ENCODE assay signal across 18 mouse cellular contexts in the genomic region with DNA sequence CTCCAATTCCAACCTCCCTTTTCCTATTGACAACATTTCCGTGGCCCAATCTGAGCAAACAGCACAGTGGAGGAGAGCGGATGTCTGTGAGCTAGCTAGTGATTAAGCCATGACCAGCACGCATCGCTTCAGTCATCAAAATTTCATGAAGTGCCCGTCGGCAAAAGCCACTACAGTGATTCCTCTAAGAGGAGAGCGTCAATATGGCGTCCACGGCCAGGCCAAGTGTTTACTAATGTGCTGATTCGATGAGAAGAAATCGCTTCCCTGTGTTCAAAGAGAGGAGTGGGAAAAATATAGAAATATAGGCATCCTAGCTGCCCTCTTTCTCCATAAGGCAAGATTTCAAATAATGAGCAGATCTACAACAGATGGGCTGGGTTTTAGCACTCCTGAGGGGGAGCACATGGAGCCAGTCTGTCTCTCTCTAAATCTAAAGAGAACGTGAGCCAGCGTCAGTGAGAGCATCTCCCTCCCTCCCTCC. TPM values are rescaled to one million over a fixed set of nuclear protein-coding genes. Genes with fewer than 3 reads are reported as not detected.
A peak's percentile ranks its signal among the peaks of the same experiment; 100 is the strongest.
DNase-seq lines count a peak whose midpoint lies in the region; ATAC-seq and TF ChIP-seq lines count a peak whose summit lies in the region.
"Had no signal": no experiment of that assay in that cellular context is flagged by ENCODE, and none has a peak within 500 bp of the region (broad histone marks: within the 10 kb centered on the region; RNA-seq: fewer than 3 reads in every experiment).

No protein-coding gene starts in this region.

- no peaks in the 10 kb centered on the region for H3K9me3 ChIP-seq in hindbrain, embryonic 15.5 days
- H3K9me3 ChIP-seq in hindbrain, embryonic 10.5 days = no peaks in the 10 kb centered on the region
- H3K9me3 ChIP-seq in forebrain, postnatal 0 days (ENCODE audit: low read length) = no peaks in the 10 kb centered on the region
- H3K9me3 ChIP-seq: heart, embryonic 12.5 days; liver, embryonic 12.5 days had no signal

- no peak for DNase-seq in cerebellum, postnatal 4 days (ENCODE audit: low spot score in 2 of 2)
- DNase-seq in hindbrain, embryonic 10.5 days (ENCODE audit: low spot score) = no peak
- DNase-seq in brain, adult 2 months (ENCODE audit: low read depth, low spot score) = peak; percentile 91
- DNase-seq in forebrain, postnatal 0 days = peak; percentile 73
- no peak for DNase-seq in adrenal gland, postnatal 4 days (ENCODE audit: low spot score in 2 of 2)
- DNase-seq in liver = no peak
- DNase-seq: gastrocnemius, postnatal 25 days; kidney, adult 8-10 months; kidney, postnatal 4 days; thymus, postnatal 4 days had no signal

- H3K36me3 ChIP-seq in hindbrain, embryonic 15.5 days = no peaks in the 10 kb centered on the region
- no peaks in the 10 kb centered on the region for H3K36me3 ChIP-seq in hindbrain, embryonic 10.5 days
- H3K36me3 ChIP-seq in forebrain, postnatal 0 days (ENCODE audit: insufficient read depth) = no peaks in the 10 kb centered on the region
- H3K36me3 ChIP-seq: heart, embryonic 12.5 days; liver, embryonic 12.5 days had no signal

- no peaks in the 10 kb centered on the region for H3K4me1 ChIP-seq in hindbrain, embryonic 15.5 days (replicated peaks)
- H3K4me1 ChIP-seq in hindbrain, embryonic 10.5 days (replicated peaks) = no peaks in the 10 kb centered on the region
- H3K4me1 ChIP-seq in forebrain, postnatal 0 days (ENCODE audit: insufficient read depth) = no peaks in the 10 kb centered on the region
- H3K4me1 ChIP-seq: liver, embryonic 12.5 days had no signal

- no peak overlapping the region for H3K4me2 ChIP-seq in hindbrain, embryonic 15.5 days
- H3K4me2 ChIP-seq in forebrain, postnatal 0 days (ENCODE audit: low read depth) = no peak overlapping the region
- H3K4me2 ChIP-seq: heart, embryonic 12.5 days; liver, embryonic 12.5 days had no signal

- no peak overlapping the region for H3K4me3 ChIP-seq in hindbrain, embryonic 15.5 days
- H3K4me3 ChIP-seq in hindbrain, embryonic 10.5 days = no peak overlapping the region
- H3K4me3 ChIP-seq in forebrain, postnatal 0 days (ENCODE audit: low read depth, low read length) = no peak overlapping the region
- H3K4me3 ChIP-seq: heart, embryonic 12.5 days; liver, embryonic 12.5 days had no signal

- no peaks in the 10 kb centered on the region for H3K27me3 ChIP-seq in hindbrain, embryonic 15.5 days
- no peaks in the 10 kb centered on the region for H3K27me3 ChIP-seq in hindbrain, embryonic 10.5 days (ENCODE audit: insufficient read depth, poor library complexity, severe bottlenecking)
- H3K27me3 ChIP-seq in forebrain, postnatal 0 days (ENCODE audit: insufficient read depth, low read length) = no peaks in the 10 kb centered on the region
- H3K27me3 ChIP-seq: heart, embryonic 12.5 days; liver, embryonic 12.5 days had no signal

- ATAC-seq in cerebellum, adult (ENCODE audit: insufficient number of reproducible peaks, low FRiP score, low TSS enrichment) = peak; percentile 64; the same call in 1 of the 2 replicates
- ATAC-seq in hindbrain, embryonic 15.5 days (ENCODE audit: low FRiP score, low read depth) = 0 out of 2 replicates have a peak, but pooled peaks have one; percentile 47
- ATAC-seq in forebrain, postnatal 0 days = peak; percentile 88
- ATAC-seq: liver, embryonic 12.5 days; lung, postnatal 0 days had no signal

- 75% methylated on average over 13 of the region's 13 CpGs for WGBS in hindbrain, embryonic 15.5 days
- 91% methylated on average over 13 of the region's 13 CpGs for WGBS in hindbrain, embryonic 10.5 days
- 61% methylated on average over 13 of the region's 13 CpGs for WGBS in forebrain, postnatal 0 days

- TF ChIP-seq CTCF in forebrain, postnatal 0 days (IDR thresholded peaks at IDR 0.05; ENCODE audit: low read depth) = no peak

- H3K9ac ChIP-seq in hindbrain, embryonic 15.5 days = no peak overlapping the region
- no peak overlapping the region for H3K9ac ChIP-seq in forebrain, postnatal 0 days
- H3K9ac ChIP-seq: heart, embryonic 12.5 days; liver, embryonic 12.5 days had no signal

- peak overlapping the region; percentile 42; the same call in 1 of the 2 replicates for H3K27ac ChIP-seq in hindbrain, embryonic 15.5 days (replicated peaks)
- H3K27ac ChIP-seq in hindbrain, embryonic 10.5 days = no peak overlapping the region
- peak overlapping the region; percentile 81 for H3K27ac ChIP-seq in forebrain, postnatal 0 days (ENCODE audit: low read depth, low read length)
- H3K27ac ChIP-seq: liver, embryonic 12.5 days had no signal

RNA-seq across cellular contexts. Expression of a gene that starts 44.3 kb away (rescaled TPM):
- 3.2 and 3.8 TPM in 2 replicates for polyA plus RNA-seq in hindbrain, embryonic 15.5 days (2015; fragmentation: Nextera tagmentation; extraction: Ambion mirVana)
- polyA plus RNA-seq in hindbrain, embryonic 10.5 days (2016; fragmentation: Nextera tagmentation; extraction: Ambion mirVana) = 0.64 and 0.83 TPM in 2 replicates
- 4.8 and 5.9 TPM in 2 replicates for total RNA-seq in forebrain, postnatal 0 days (2014; rRNA removed)
- polyA plus RNA-seq in forebrain, postnatal 0 days (2015; fragmentation: Nextera tagmentation; extraction: Ambion mirVana) = 3.6 and 4.4 TPM in 2 replicates
- 1 to 10 TPM; 2.8 to 3.5 TPM for total RNA-seq in adrenal gland, postnatal 4 days (2021)
- total RNA-seq: hematopoietic stem cell, adult 5-6 weeks; megakaryocyte-erythroid progenitor cell, adult 5-6 weeks; neutrophil, adult 5-6 weeks had no signal

Comparison
In these comparisons a context has a peak if more than half of its experiments do, and no peak if none do; other contexts are left out.
1. DNase-seq: peak in brain, adult 2 months (single experiment) and forebrain, postnatal 0 days (single experiment); none in cerebellum, postnatal 4 days (0 of 2), hindbrain, embryonic 10.5 days (single experiment), adrenal gland, postnatal 4 days (0 of 2) and liver (single experiment).
2. Peak in every context shown above with its lines, with median percentiles within 50 percentile points of each other: ATAC-seq.